Mouse (Mus musculus): ENCODE results near the gene Ccdc172. TPM values are rescaled to one million over a fixed set of nuclear protein-coding genes. Genes with fewer than 3 reads are reported as not detected.

The Ccdc172 gene
- polyA plus RNA-seq, 2 experiments from 2014 or later, result not detected

DNA sequence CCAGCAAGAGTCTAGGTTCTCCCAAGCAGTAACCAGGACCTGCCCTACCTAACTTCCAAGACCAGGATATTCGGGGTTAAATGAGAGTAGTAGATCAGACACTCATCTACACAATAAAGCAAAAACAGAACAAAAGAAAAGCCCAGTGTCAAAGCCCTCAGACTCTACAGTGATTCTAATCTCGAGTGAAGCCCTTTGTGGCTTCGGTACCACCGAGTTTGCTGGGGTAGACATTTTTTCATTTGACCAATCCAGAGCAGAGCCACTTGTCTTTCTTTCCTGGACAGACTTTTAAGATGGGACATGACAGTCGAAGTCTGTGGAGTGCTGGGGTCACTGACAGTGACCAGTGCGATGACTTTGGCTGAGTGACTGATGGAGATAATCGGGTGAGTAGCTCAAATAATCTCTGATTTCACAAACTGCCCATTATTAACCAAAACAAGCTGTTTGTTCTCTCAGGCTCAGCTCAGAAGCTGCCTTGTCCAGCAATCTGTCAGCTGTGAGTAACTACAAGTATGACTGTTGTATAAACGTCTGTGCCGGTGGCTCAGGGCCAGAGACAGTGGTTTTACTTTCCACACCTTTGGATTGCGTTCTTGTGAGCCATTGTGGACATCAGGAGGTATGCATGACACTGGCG lies 60.8 kb downstream of the Ccdc172 start:
- ATAC-seq, result no peak

- no peak for ATAC-seq
These were observed 61.3 kb downstream of the Ccdc172 start for GRCm38 (mm10) chr19:58573072-58573438.

DNA sequence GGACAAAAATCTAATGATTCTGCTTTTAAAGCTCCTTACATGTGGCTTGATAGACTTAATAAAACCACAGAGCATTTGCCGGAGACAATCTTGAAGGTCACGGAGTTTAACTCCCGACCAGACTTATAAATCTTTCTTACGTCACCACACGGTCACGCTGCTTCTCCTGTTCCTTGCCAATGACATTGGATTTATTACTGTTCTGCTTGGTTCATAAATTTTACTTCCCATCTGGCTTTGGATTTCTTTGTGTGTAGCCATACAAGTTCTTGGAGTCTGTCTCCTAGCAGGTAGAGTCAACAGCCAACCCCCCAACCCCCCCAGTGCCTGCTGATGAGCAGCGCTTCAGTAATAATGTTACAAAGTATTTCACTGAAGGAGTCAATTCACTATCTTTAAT lies 70.2 kb downstream of the Ccdc172 start:
- no peak for ATAC-seq

DNA sequence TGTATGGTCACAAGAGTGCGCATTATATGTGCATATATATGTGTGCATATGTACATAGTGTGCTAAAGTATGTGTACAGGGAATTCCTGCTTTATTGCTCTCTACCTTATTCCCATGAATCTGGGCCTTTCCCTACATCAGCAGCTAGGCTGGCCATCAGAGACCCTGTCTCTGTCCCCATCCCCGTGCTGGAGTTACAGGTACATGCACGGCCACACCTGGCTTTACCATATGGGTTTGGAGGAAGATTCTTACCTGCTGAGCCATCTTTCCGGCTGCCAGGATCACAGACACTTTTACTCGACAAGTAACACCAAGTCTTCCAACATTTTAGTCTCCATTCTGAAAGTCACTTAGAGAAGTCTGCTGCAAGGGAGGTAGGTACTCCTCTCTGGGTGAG lies 71.2 kb downstream of the Ccdc172 start:
- ATAC-seq, result no peak

DNA sequence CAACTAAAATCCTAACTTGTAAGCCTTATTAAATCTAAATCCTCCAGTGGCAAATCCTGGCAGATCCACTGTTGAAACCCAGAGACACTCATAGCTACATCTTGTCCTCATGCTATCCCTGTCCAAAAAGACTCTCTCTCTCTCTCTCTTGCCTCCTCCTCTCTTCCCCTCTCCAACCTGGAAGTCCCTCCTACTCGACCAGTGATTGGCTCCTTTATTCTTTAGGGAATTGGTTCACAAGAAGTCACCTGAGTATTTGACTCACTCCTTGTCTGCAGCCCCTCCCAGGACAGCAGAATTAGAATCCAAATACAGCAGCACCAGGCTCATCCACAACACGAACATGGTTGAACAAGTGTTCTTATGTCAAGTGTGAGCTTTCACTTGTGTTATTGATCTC lies 74.3 kb downstream of the Ccdc172 start:
- ATAC-seq, result no peak

- no peak for ATAC-seq
These were observed 78.6 kb downstream of the Ccdc172 start for GRCm38 (mm10) chr19:58590251-58590936.

DNA sequence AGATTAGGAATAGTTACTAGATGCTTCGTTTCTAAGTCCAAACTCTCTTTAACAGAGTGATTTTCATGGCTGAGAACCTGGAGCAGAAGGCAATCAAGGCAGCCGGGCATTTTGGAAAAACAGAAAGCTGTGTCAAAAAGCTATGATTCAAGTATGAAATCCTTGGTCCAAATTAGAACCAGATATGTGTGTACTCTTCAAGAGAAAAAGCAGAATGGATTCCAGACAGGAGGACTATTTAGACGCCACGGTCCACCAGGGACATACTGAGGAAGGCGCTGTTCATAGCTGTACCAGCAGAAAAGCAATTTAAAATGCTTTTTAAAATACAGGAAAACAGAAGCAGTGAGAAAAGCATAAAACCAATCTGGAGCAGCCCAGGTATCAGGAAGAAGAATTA lies 88.6 kb downstream of the Ccdc172 start:
- no peak for ATAC-seq

Other genes with a start within 250 kb of the Ccdc172 start
- gene Gfra1, start 56.1 kb upstream of the Ccdc172 start, polyA plus RNA-seq (2017; shearing (Covaris generic)), result under 1 TPM; 0.22 to 0.44 TPM
- not detected for gene Pnlip, start 140.5 kb downstream of the Ccdc172 start, polyA plus RNA-seq (2017; shearing (Covaris generic))
- gene Pnliprp1, start 216.9 kb downstream of the Ccdc172 start, polyA plus RNA-seq (2017; shearing (Covaris generic)), result not detected
- not detected for gene Pnliprp2, start 247.7 kb downstream of the Ccdc172 start, polyA plus RNA-seq (2017; shearing (Covaris generic))